Mouse (Mus musculus): ENCODE measurements at regions not wholly inside any gene's neighbourhood (a gene's known extent, or its start where the extent isn't known, plus 50 kb on each side); places are given as distances from the start of the nearest gene placed in this dataset.

- no peak for DNase-seq (ENCODE audit: extremely low read depth, insufficient read length, low spot score)
Measured at GRCm38 (mm10) chr8:34469091-34469490, 357.6 kb upstream of the Gm10131 start.

- no peak for DNase-seq (ENCODE audit: extremely low read depth, insufficient read length, low spot score)
Measured at GRCm38 (mm10) chr8:34466786-34467364, 355.3 kb upstream of the Gm10131 start.

- no peak for DNase-seq (ENCODE audit: extremely low read depth, insufficient read length, low spot score)
Measured at GRCm38 (mm10) chr8:34465398-34465797, 353.9 kb upstream of the Gm10131 start.

GRCm38 (mm10) chr8:34462262-34462661, 350.7 kb upstream of the Gm10131 start:
- no peak for DNase-seq (ENCODE audit: extremely low read depth, insufficient read length, low spot score)

GRCm38 (mm10) chr8:34458300-34458699, 346.8 kb upstream of the Gm10131 start:
- no peak for DNase-seq (ENCODE audit: extremely low read depth, insufficient read length, low spot score)

GRCm38 (mm10) chr8:34456543-34456942, 345.0 kb upstream of the Gm10131 start:
- no peak for DNase-seq (ENCODE audit: extremely low read depth, insufficient read length, low spot score)

GRCm38 (mm10) chr8:34455376-34455775, 343.8 kb upstream of the Gm10131 start:
- DNase-seq (ENCODE audit: extremely low read depth, insufficient read length, low spot score): no peak

- DNase-seq (ENCODE audit: extremely low read depth, insufficient read length, low spot score): no peak
Measured at GRCm38 (mm10) chr8:34452811-34453210, 341.3 kb upstream of the Gm10131 start.

GRCm38 (mm10) chr8:34451211-34452000, 339.9 kb upstream of the Gm10131 start:
- DNase-seq (ENCODE audit: extremely low read depth, insufficient read length, low spot score): no peak

- no peak for DNase-seq (ENCODE audit: extremely low read depth, insufficient read length, low spot score)
Measured at GRCm38 (mm10) chr8:34449391-34450044, 338.0 kb upstream of the Gm10131 start.

GRCm38 (mm10) chr8:34447880-34448830, 336.6 kb upstream of the Gm10131 start:
- DNase-seq (ENCODE audit: extremely low read depth, insufficient read length, low spot score): no peak

GRCm38 (mm10) chr8:34442688-34443087, 331.2 kb upstream of the Gm10131 start:
- no peak for DNase-seq (ENCODE audit: extremely low read depth, insufficient read length, low spot score)

GRCm38 (mm10) chr8:34441756-34442155, 330.2 kb upstream of the Gm10131 start:
- DNase-seq (ENCODE audit: extremely low read depth, insufficient read length, low spot score): no peak

- no peak for DNase-seq (ENCODE audit: extremely low read depth, insufficient read length, low spot score)
Measured at GRCm38 (mm10) chr8:34440771-34441170, 329.2 kb upstream of the Gm10131 start.

GRCm38 (mm10) chr8:34438771-34439170, 327.2 kb upstream of the Gm10131 start:
- DNase-seq (ENCODE audit: extremely low read depth, insufficient read length, low spot score): no peak

GRCm38 (mm10) chr8:34431985-34432384, 320.4 kb upstream of the Gm10131 start:
- no peak for DNase-seq (ENCODE audit: extremely low read depth, insufficient read length, low spot score)

- DNase-seq (ENCODE audit: extremely low read depth, insufficient read length, low spot score): no peak
Measured at GRCm38 (mm10) chr8:34429231-34429630, 317.7 kb upstream of the Gm10131 start.

GRCm38 (mm10) chr8:34401571-34401970, 290.0 kb upstream of the Gm10131 start:
- DNase-seq (ENCODE audit: extremely low read depth, insufficient read length, low spot score): no peak

- DNase-seq (ENCODE audit: extremely low read depth, insufficient read length, low spot score): no peak
Measured at GRCm38 (mm10) chr8:34398914-34399813, 287.6 kb upstream of the Gm10131 start.

Data from 3134 (cell line).